10 mouse cellular contexts compared by ENCODE assay signal in the genomic region with DNA sequence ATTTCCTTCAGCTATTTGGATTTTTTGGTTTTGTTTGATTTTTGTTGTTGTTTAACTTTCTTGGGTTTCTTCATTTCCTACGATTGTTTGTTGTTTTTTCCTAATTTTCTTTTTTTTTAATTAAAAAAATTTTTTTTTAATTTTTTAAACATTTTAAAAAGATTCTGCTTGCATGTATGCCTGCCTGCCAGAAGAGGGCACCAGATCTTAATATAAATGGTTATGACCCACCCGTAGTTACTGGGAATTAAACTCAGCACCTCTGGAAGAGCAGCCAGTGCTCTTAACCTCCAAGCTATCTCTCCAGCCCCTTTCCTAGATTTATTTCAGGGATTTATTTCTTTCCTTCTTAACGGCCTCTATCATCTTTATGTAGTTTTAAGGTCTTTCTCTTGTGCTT. TPM values are rescaled to one million over a fixed set of nuclear protein-coding genes. Genes with fewer than 3 reads are reported as not detected.
A peak's percentile ranks its signal among the peaks of the same experiment; 100 is the strongest.
DNase-seq lines count a peak whose midpoint lies in the region; TF ChIP-seq lines count a peak whose summit lies in the region.
"Had no signal": no experiment of that assay in that cellular context is flagged by ENCODE, and none has a peak within 500 bp of the region (broad histone marks: within the 10 kb centered on the region; RNA-seq: fewer than 3 reads in every experiment).

No protein-coding gene starts in this region.

- WGBS in kidney, adult 2 months: 11% methylated on average over 3 of the region's 3 CpGs

- no peak for DNase-seq in kidney, adult 2 months
- DNase-seq in kidney, adult 11 months: no peak
- peak; percentile 59 for DNase-seq in 416B (ENCODE audit: low read depth)
- DNase-seq in CD4-positive helper T cell, adult 2 months (ENCODE audit: low read depth, low spot score): peak; percentile 19
- DNase-seq in embryo, embryonic 9.5 days (ENCODE audit: extremely low spot score): peak; percentile 7
- no peak for DNase-seq in ovary, adult 18-20 months (ENCODE audit: low spot score)
- no peak for DNase-seq in thymus, postnatal 36 days
- DNase-seq in adrenal gland, postnatal 25 days: no peak
- DNase-seq: cerebellum, adult 8-10 months had no signal

- H3K4me1 ChIP-seq in kidney, adult 2 months (ENCODE audit: control insufficient read depth, insufficient read depth, low read length): no peaks in the 10 kb centered on the region

- no peaks in the 10 kb centered on the region for H3K27me3 ChIP-seq in kidney, adult 2 months (replicated peaks; ENCODE audit: control insufficient read depth, insufficient read depth, low read length)

- TF ChIP-seq POLR2A in kidney, adult 2 months (IDR thresholded peaks at IDR 0.05; ENCODE audit: low read depth, low read length): no peak

- no peak overlapping the region for H3K4me3 ChIP-seq in kidney, adult 2 months (ENCODE audit: insufficient read depth, low read depth, low read length)

- 0 out of 2 replicates have a peak, but pooled peaks have one; percentile 22 for TF ChIP-seq CTCF in kidney, adult 2 months (conservative IDR thresholded peaks at IDR 0.05; ENCODE audit: insufficient read depth, insufficient read length, low read depth, low read length)

- H3K36me3 ChIP-seq in kidney, adult 2 months (ENCODE audit: control insufficient read depth, insufficient read depth, low read length): no peaks in the 10 kb centered on the region

- H3K27ac ChIP-seq in kidney, adult 2 months (ENCODE audit: insufficient read depth, low read depth, low read length): no peak overlapping the region

RNA-seq across cellular contexts. Expression of a gene that starts 33.9 kb away (rescaled TPM):
- 0.08 and 0.55 TPM in 2 replicates for polyA plus RNA-seq in kidney, adult 2 months (2012; rRNA removed)
- total RNA-seq in adrenal gland, postnatal 25 days (2021): 0.30 and 0.90 TPM in 2 replicates
- polyA plus RNA-seq: neural tube, embryonic 11.5 days had no signal

RNA-seq across cellular contexts. Expression of a gene that starts 52.4 kb away (rescaled TPM):
- polyA plus RNA-seq in kidney, adult 2 months (2012; rRNA removed): 0.11 and 2.4 TPM in 2 replicates
- 0.21 TPM in 1 of 2 replicates, not detected in the other for total RNA-seq in adrenal gland, postnatal 25 days (2021)
- polyA plus RNA-seq: neural tube, embryonic 11.5 days had no signal

Comparison
In these comparisons a context has a peak if more than half of its experiments do, and no peak if none do; other contexts are left out.
1. DNase-seq: peak in 416B (single experiment), CD4-positive helper T cell, adult 2 months (single experiment) and embryo, embryonic 9.5 days (single experiment); none in kidney, adult 2 months (single experiment), kidney, adult 11 months (single experiment), ovary, adult 18-20 months (single experiment), thymus, postnatal 36 days (0 of 2) and adrenal gland, postnatal 25 days (single experiment).